Mouse (Mus musculus) adrenal gland, adult 8-10 months (tissue): ENCODE measurements at regions not wholly inside any gene's neighbourhood (a gene's known extent, or its start where the extent isn't known, plus 50 kb on each side); places are given as distances from the start of the nearest gene placed in this dataset.

Experiments
- DNase-seq: peaks from one replicate; pipeline ENCODE4 v3.0.0; 2022

GRCm38 (mm10) chr17:61960837-61961236, 920.3 kb downstream of the Efna5 start:
- no peak for DNase-seq

- no peak for DNase-seq
These were observed 920.9 kb downstream of the Efna5 start for GRCm38 (mm10) chr17:61960017-61960813.

GRCm38 (mm10) chr17:61917766-61918165, 963.4 kb downstream of the Efna5 start:
- DNase-seq, result no peak

- DNase-seq, result no peak
These were observed 978.2 kb downstream of the Efna5 start for GRCm38 (mm10) chr17:61902898-61903297.

- no peak for DNase-seq
These were observed 990.5 kb downstream of the Efna5 start for GRCm38 (mm10) chr17:61890631-61891030.

GRCm38 (mm10) chr17:61866154-61866553, 1015.0 kb downstream of the Efna5 start:
- DNase-seq, result no peak

- no peak for DNase-seq
These were observed 1018.7 kb downstream of the Efna5 start for GRCm38 (mm10) chr17:61862437-61862836.

GRCm38 (mm10) chr17:61837555-61837954, 1043.6 kb downstream of the Efna5 start:
- no peak for DNase-seq

- no peak for DNase-seq
These were observed 1065.6 kb downstream of the Efna5 start for GRCm38 (mm10) chr17:61815490-61815889.

- DNase-seq, result peak; percentile 17
These were observed 1112.8 kb downstream of the Efna5 start for GRCm38 (mm10) chr17:61768361-61768760.

- no peak for DNase-seq
These were observed 1116.0 kb downstream of the Efna5 start for GRCm38 (mm10) chr17:61765143-61765542.
